Mouse (Mus musculus) olfactory bulb, adult 2 months (tissue): ENCODE data around the gene Scgb1c1.

ENCODE experiments used
- CTCF ChIP-seq: fragments of 200-500 bp; IDR thresholded peaks from 2 replicates; pipeline ENCODE4 v1.5.1; 2012; ENCODE audit warnings: low read depth, mild to moderate bottlenecking, low read length, moderate library complexity; ENCODE audit not compliant: insufficient read depth
- POLR2A ChIP-seq: fragments of 200-500 bp; IDR thresholded peaks from 2 replicates; pipeline ENCODE4 v1.6.1; 2012; ENCODE audit warnings: mild to moderate bottlenecking, low read depth, low read length, moderate library complexity; ENCODE audit not compliant: insufficient read depth

DNA sequence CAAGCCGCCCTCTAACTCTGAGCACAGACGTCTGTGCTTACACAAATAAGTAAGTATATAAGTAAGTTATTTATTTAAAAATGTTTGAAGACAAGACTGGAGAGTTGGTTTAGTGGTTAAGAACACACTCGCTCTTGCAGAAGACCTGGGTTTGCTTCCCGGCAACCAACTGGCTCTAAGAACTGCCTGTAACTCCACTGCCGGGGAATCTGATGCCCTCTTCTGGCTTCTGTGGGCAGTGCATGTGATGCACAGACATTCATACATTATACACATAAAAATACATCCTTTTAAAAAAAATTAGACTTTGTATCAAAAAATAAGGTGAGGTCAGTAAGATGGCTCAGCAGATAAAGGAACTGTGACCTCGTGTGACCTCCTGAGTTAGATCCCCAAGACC, 34.9 kb upstream of the Scgb1c1 start:
- TF ChIP-seq CTCF (no peak), POLR2A (no peak)
